Mouse (Mus musculus): Measurements from ENCODE around the gene Slc25a21. TPM values are rescaled to one million over a fixed set of nuclear protein-coding genes. Genes with fewer than 3 reads are reported as not detected.

Slc25a21 gene
- not detected for polyA plus RNA-seq (2012; fragmentation: generic; extraction: Trizol)
- long read RNA-seq, experiment 1: 0 reads
- long read RNA-seq, experiment 2: 0 reads

DNA sequence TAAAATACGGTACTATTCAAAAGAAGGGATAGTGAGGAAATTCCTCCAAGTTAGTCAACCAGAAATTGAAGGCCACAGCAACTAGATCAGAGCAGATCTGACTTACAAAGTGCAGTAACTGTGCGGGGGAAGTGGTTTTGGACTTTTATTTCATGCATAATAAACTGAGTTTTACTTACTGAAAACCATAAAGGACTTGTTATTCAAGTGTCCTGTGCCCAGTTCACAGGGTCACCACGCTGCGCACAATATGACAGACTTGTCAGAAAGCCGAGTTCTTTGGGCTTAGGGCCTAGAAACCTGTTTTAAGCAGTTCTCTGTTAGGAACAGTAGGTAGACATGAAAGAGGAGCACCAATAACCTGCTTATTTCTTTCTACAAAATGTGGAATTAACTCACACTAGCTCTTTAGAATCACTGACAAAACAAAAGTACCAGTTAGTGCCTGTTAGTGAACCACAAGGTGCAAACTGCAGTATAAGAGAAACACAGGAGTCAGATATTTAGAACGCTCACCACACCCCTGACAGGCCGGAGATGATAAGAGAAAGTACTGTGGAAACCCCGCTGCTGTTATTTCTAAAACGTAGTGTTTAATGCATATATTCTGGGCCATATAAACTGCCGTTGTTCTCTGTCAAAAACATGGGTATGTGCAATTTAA is at the start of gene Slc25a21:
Gene Slc25a21 (minus strand): TSS at position 110 of the 664 bp plus-strand sequence.
- TF ChIP-seq FOSL1 (IDR thresholded peaks at IDR 0.05; ENCODE audit: insufficient read depth, low read length, poor library complexity, severe bottlenecking) (no peak), MAX (IDR thresholded peaks at IDR 0.05) (no peak), MYOG (IDR thresholded peaks at IDR 0.05; ENCODE audit: control insufficient read depth, extremely low read depth, insufficient read length) (no peak), CTCF (IDR thresholded peaks at IDR 0.05; ENCODE audit: control insufficient read depth, insufficient read depth, insufficient read length) (no peak), MYOD1 (IDR thresholded peaks at IDR 0.05; ENCODE audit: control insufficient read depth, insufficient read length, low read depth) (no peak)
- H3K4me3 ChIP-seq (ENCODE audit: insufficient read depth, poor library complexity, severe bottlenecking): no peak within 1 kb of the TSS
- no peaks in the 10 kb centered on the region for H3K79me2 ChIP-seq (ENCODE audit: control insufficient read depth, insufficient read depth)
- no peaks in the 10 kb centered on the region for H3K79me3 ChIP-seq (ENCODE audit: low read depth)
- no peaks in the 10 kb centered on the region for H3K27me3 ChIP-seq (ENCODE audit: control insufficient read depth, insufficient read depth, insufficient read length)
- no peak within 1 kb of the TSS for H3ac ChIP-seq (ENCODE audit: control insufficient read depth, insufficient read length, low read depth)
- H3K36me3 ChIP-seq (ENCODE audit: control insufficient read depth, insufficient read depth): no peaks in the 10 kb centered on the region

DNA sequence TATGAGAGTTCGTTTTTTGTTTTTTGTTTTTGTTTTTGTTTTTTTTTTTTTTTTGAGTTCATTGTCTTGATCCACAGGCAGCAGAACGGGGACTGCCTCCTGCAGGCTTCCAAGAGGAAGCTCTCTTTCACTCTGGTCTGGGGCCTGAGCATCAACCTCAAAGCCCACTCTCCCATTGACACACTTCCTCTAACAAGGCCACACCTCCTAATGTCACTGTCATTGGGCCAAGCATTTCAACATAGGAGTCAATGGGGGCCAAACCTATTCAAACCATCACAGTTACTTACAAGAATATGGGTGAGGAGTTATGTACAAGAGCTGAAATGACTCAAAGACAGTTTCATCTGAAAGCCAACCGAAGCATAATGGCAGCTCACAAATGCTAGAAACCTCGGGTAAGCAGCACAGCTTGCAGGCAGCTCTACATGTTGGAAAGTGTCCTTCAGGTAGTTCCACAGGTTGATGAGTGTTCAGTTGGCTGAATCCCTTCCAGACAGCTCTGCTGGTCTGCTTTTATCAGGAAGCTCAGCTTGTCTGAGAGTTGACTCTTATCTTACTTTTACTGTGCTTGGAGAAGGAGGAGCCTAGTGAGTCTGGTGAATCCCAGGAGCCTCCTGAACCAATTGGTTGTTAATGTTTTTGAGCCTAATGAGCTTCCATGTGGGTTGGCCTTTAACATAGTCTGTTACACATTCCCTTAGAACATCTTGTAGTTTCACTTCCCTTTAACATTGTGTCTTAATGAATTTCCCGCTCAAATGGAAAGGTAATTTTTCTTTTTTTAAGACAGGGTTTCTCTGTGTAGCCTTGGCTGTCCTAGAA is 46.6 kb upstream of the Slc25a21 start:
- no peak overlapping the region for H3K4me3 ChIP-seq (ENCODE audit: insufficient read depth, poor library complexity, severe bottlenecking)
- H3K79me2 ChIP-seq (ENCODE audit: control insufficient read depth, insufficient read depth): peaks cover 35% of the 10 kb centered on the region
- TF ChIP-seq CTCF (IDR thresholded peaks at IDR 0.05; ENCODE audit: control insufficient read depth, insufficient read depth, insufficient read length) (no peak), MYOD1 (IDR thresholded peaks at IDR 0.05; ENCODE audit: control insufficient read depth, insufficient read length, low read depth) (no peak), FOSL1 (IDR thresholded peaks at IDR 0.05; ENCODE audit: insufficient read depth, low read length, poor library complexity, severe bottlenecking) (no peak), CEBPB (IDR thresholded peaks at IDR 0.05; ENCODE audit: low read depth) (no peak), USF1 (IDR thresholded peaks at IDR 0.05; ENCODE audit: low read depth) (no peak), MYOG (IDR thresholded peaks at IDR 0.05; ENCODE audit: control insufficient read depth, extremely low read depth, insufficient read length) (no peak), MAX (IDR thresholded peaks at IDR 0.05) (no peak)
- H3ac ChIP-seq (ENCODE audit: control insufficient read depth, insufficient read length, low read depth): no peak overlapping the region
- peaks cover 30% of the 10 kb centered on the region for H3K79me3 ChIP-seq (ENCODE audit: low read depth)
- H3K36me3 ChIP-seq (ENCODE audit: control insufficient read depth, insufficient read depth): peaks cover 40% of the 10 kb centered on the region
- H3K27me3 ChIP-seq (ENCODE audit: control insufficient read depth, insufficient read depth, insufficient read length): no peaks in the 10 kb centered on the region

DNA sequence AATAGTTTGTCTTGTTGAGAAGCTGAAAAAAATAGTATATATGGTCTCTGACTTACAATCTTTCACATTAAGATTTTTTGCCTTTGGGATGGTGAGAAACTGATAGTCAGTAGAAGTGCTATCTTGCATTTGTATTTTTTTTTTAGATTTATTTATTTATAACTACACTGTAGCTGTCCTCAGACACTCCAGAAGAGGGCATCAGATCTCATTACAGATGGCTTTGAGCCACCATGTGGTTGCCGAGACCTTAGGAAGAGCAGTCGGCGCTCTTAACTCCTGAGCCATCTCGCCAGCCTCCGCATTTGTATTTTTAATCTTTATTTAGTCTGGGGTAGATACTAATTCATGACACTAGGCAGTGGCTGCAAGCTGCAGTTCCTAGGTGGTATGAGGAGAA is 36.1 kb upstream of the Slc25a21 start:
- H3ac ChIP-seq (ENCODE audit: control insufficient read depth, insufficient read length, low read depth): no peak overlapping the region
- H3K27me3 ChIP-seq (ENCODE audit: control insufficient read depth, insufficient read depth, insufficient read length): no peaks in the 10 kb centered on the region
- peaks cover 72% of the 10 kb centered on the region for H3K79me3 ChIP-seq (ENCODE audit: low read depth)
- no peak for TF ChIP-seq MYOD1 (IDR thresholded peaks at IDR 0.05; ENCODE audit: control insufficient read depth, insufficient read length, low read depth)
- TF ChIP-seq CTCF (IDR thresholded peaks at IDR 0.05; ENCODE audit: control insufficient read depth, insufficient read depth, insufficient read length): no peak
- TF ChIP-seq FOSL1 (IDR thresholded peaks at IDR 0.05; ENCODE audit: insufficient read depth, low read length, poor library complexity, severe bottlenecking): no peak
- TF ChIP-seq USF1 (IDR thresholded peaks at IDR 0.05; ENCODE audit: low read depth): no peak
- no peak for TF ChIP-seq CEBPB (IDR thresholded peaks at IDR 0.05; ENCODE audit: low read depth)
- TF ChIP-seq MYOG (IDR thresholded peaks at IDR 0.05; ENCODE audit: control insufficient read depth, extremely low read depth, insufficient read length): no peak
- H3K36me3 ChIP-seq (ENCODE audit: control insufficient read depth, insufficient read depth): peaks cover 28% of the 10 kb centered on the region
- no peak overlapping the region for H3K4me3 ChIP-seq (ENCODE audit: insufficient read depth, poor library complexity, severe bottlenecking)
- H3K79me2 ChIP-seq (ENCODE audit: control insufficient read depth, insufficient read depth): peaks cover 80% of the 10 kb centered on the region

DNA sequence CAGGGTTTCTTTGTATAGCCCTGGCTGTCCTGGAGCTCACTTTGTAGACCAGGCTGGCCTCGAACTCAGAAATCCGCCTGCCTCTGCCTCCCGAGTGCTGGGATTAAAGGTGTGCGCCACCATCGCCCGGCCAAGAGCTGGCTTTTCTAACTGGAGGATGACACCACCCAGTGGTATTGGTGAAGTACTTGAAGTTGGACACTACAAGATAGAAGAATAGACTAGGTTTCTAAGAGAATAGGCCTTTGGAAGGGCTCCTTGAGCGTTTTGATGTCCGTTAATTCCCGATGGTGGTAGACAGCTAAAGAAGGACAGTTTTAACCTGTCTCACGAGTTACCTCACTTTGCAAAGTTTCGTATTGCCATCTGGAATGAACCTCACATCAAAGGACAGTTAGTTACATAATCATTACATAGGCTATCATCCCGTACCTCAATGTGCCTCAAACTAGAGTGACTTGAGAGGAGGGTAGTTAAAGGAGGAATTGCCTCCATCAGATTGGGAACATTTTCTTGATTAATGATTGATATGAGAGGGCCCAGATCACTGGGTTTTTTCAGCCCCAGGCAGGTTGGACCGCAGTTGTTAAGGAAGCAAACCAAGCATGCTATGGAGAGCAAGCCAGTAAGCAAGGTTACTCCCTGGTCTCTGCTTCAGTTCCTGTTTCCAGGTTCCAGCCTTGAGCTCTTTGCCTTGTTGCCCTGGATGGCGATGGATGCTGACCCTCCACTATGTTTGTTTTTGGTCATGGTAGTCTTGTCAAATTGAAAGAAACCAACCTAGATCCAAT is 34.0 kb upstream of the Slc25a21 start:
- H3K36me3 ChIP-seq (ENCODE audit: control insufficient read depth, insufficient read depth): peaks cover 18% of the 10 kb centered on the region
- H3ac ChIP-seq (ENCODE audit: control insufficient read depth, insufficient read length, low read depth): no peak overlapping the region
- H3K4me3 ChIP-seq (ENCODE audit: insufficient read depth, poor library complexity, severe bottlenecking): peak overlapping the region; percentile 55
- H3K79me2 ChIP-seq (ENCODE audit: control insufficient read depth, insufficient read depth): peaks cover 59% of the 10 kb centered on the region
- TF ChIP-seq CEBPB (IDR thresholded peaks at IDR 0.05; ENCODE audit: low read depth) (no peak), MYOG (IDR thresholded peaks at IDR 0.05; ENCODE audit: control insufficient read depth, extremely low read depth, insufficient read length) (no peak), MYOD1 (IDR thresholded peaks at IDR 0.05; ENCODE audit: control insufficient read depth, insufficient read length, low read depth) (no peak), CTCF (IDR thresholded peaks at IDR 0.05; ENCODE audit: control insufficient read depth, insufficient read depth, insufficient read length) (no peak), USF1 (IDR thresholded peaks at IDR 0.05; ENCODE audit: low read depth) (no peak), FOSL1 (IDR thresholded peaks at IDR 0.05; ENCODE audit: insufficient read depth, low read length, poor library complexity, severe bottlenecking) (no peak), MAX (IDR thresholded peaks at IDR 0.05) (no peak)
- H3K27me3 ChIP-seq (ENCODE audit: control insufficient read depth, insufficient read depth, insufficient read length): no peaks in the 10 kb centered on the region
- H3K79me3 ChIP-seq (ENCODE audit: low read depth): peaks cover 53% of the 10 kb centered on the region

DNA sequence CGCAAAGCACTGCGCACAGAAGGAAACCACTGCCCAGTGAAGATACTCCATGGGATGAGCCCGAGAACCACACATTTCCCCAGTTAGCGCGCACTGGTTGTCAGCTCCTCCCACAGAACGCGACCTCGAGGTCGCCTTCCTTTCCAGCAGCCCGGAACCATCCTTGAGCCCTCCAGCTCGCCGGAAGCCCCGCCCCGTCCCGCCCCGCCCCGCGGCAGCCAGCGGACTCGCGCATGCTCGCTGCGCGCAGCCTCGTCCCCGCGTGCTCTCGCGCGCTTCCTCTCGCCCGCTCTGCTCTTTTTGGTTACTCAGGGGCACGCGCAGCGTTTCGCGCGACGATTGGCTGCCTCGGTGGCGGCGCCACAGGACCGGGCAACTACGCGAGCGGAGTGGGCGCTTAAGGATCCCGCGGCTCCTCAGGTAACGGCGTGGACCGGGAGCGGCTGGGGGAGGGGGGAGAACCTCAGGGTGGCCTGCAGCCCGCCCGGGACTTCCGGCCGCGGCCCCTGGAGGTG is 33.0 kb upstream of the Slc25a21 start, which contains the start of the genes Prps1l3 and Mipol1:
Gene Prps1l3 (plus strand): TSS at position 221 of the 515 bp plus-strand sequence.
Gene Mipol1 (plus strand): TSS at position 236 of the 515 bp plus-strand sequence.
- Histone ChIP-seq H3K79me2 (ENCODE audit: control insufficient read depth, insufficient read depth) (peaks cover 49% of the 10 kb centered on the region), H3ac (ENCODE audit: control insufficient read depth, insufficient read length, low read depth) (peak within 1 kb of the TSS; percentile 80), H3K27me3 (ENCODE audit: control insufficient read depth, insufficient read depth, insufficient read length) (no peaks in the 10 kb centered on the region), H3K79me3 (ENCODE audit: low read depth) (peaks cover 44% of the 10 kb centered on the region), H3K36me3 (ENCODE audit: control insufficient read depth, insufficient read depth) (peaks cover 9% of the 10 kb centered on the region), H3K4me3 (ENCODE audit: insufficient read depth, poor library complexity, severe bottlenecking) (peak within 1 kb of the TSS; percentile 55)
- TF ChIP-seq MAX (IDR thresholded peaks at IDR 0.05) (peak; percentile 95), FOSL1 (IDR thresholded peaks at IDR 0.05; ENCODE audit: insufficient read depth, low read length, poor library complexity, severe bottlenecking) (no peak)

Data from C2C12 (cell line).